Mouse (Mus musculus): ENCODE measurements at regions not wholly inside any gene's neighbourhood (a gene's known extent, or its start where the extent isn't known, plus 50 kb on each side); places are given as distances from the start of the nearest gene placed in this dataset.
A peak's percentile ranks its signal among the peaks of the same experiment; 100 is the strongest.

DNA sequence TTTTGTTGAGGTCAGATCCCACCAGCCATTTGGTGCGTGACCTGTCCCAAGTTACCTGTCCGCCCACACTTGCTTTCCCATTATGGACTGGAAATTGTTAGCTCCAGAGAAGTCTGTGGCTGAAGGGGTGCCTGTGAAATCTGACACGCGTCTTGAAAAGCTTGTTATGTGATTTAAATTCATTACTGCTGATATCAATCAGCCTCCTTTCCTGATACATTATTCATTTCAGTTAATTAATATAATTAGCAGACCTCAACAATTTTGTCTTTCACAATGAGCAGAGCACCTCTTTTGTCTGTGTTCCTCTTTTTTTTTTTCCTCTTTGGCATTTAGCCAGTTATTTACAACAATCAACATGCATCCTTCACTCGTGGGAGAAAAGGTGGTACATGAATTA is 58.6 kb upstream of the Grip1 start:
- no peak for DNase-seq

DNA sequence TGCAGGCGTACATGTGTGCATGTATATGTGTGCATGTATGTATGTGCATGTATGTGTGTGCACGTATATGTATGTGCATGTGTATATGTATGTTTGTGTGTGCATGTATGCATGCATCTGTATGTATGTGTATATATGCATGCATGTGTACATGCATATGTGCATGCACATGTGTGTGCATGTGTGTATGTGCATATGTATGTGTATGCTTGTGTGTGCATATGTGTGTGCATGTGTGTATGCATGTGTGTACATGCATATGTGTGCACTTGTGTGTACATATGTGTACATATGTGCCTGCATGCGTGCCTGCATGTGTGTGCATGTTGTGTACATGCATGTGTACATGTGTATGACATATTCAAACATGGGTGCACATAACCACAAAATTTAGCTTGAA is 65.7 kb upstream of the Grip1 start:
- DNase-seq = no peak

DNA sequence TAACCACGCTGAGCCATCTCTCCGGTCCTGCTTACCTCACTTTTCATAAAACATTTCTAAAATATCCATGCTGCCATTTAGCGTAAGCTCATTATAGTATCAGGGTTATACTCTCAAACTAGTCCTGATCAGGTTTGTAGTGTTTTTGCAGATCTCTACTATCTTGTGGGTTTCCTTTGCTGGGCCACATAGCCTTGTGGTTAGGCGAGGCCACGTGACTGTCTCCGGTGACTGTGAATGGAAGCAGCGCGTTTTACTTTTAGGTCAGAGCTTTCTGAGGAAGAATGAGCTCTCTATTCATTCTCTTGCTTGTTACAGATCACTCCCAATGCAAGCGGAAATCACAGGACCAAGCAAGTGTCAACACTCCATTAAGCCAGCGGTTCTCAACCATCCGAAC is 71.4 kb upstream of the Grip1 start:
- DNase-seq = peak; percentile 7

DNA sequence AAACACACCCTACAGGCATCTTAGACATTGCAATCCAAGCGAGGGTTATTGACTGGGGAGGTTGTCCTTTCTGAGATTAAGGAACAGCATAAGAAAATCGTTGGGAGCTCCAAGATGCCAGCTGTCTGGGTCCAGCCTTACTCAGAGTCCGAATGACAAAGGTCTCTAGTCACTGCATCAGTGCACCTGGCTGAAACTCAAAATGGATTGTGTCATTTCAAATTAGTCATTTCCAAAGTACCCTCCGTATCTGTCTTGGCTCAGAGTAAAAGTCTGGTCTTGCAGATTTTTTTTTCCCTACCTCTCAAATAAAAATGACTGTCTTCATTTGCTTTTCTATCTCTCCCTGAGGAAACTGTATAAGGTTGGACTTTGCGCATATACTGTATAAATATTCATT is 85.1 kb upstream of the Grip1 start:
- no peak for DNase-seq

DNA sequence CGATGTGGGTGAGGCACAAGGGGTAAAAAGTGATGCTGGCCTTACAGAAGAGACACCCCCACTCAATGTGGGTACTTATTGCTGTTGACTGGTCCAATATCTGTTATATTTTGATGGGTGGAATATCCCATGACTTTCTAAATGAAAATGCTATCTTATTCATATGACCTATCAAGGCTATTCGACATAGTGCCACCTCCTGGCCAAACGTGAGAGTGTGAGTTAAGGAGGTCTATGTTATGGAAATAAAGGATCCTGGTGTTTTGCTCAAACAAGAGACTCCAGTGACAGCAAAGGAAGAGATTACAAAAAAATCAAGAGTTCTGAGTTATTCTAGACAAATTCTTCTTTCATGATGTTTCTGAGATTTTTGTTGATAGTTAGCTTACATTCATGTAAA is 90.0 kb upstream of the Grip1 start:
- peak; percentile 68 for DNase-seq

DNA sequence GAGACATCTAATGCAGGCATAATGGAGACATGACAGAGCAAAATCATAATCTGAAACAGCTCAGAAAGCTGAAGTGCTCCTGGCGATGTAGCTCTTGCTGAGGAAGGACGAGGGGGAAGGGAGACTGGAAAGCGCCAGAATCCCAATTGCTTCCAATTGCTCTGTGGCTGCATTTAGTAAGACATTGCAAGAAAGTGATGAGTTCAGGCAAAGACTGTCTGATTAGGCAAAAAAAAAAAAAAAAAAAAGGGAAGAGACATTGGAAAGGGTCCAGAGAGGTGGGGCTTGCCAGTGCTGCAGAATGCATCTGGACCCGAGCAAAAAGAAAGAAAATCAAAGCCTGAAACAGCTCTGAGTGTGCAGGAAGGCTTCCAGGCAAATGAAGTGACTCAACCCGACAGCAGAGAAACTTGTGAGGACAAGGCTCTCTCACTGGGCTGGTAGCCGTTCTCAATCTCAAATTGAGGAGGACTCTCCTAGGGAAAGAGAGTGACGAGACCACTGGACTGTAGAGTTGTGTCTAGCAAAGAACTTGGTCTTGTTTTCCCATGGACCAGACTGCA is 94.8 kb upstream of the Grip1 start:
- DNase-seq = no peak

DNA sequence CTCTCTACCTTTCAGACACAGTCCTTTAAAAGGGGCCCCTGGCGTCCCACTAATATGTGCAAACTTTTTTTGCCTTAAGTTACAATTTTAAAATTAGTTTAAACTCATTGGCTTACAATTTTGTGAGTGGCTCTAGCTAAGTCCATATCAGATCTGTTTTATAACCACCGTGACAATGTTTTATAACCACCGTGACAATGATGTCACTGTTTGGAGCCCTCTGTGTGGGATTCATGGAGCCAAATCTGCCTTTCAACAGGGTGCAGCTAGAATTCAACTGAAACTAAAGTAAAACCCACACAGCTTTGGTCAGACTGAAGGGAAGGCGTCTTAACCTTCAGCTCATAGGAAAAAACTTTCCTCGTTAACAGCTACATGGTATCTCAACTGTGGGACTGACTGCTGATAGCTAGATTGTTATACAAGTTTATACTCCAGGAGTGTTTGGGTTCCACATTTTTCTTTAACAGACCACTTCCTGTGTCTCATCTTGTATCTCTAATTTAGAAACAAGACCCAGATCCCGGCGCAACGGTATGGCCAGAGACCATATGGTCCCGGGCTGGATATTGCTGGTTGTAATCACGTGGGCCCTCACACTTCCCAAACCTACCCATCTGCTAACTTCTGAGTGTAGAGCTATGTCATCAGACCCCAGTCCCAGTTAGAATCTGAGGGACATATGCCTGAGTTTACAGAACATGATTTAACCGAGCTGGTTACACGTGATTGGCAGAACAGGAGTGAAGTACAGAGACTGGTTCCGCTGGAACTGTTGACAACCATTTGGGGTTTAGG is 102.7 kb upstream of the Cand1 start:
- DNase-seq = no peak

DNA sequence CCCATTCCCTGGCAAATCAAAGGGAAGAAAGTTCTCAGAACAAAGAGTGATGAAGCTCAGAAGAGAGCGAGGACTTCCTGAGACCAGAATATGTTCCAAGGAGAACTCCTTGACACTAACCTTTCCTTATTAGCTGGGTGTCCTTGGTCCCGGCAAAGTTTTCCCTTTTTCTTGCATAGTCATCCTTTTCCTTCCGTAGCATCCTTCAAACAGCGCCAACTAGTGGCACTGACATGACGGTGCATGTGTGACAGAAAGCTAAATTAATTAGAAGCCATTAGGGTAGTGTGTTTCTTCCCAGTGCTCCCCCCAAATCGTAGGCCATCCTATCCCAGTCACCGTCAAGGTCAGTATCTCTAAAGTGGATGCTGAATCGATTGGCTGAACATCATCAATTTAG is 100.5 kb upstream of the Cand1 start:
- no peak for DNase-seq

DNA sequence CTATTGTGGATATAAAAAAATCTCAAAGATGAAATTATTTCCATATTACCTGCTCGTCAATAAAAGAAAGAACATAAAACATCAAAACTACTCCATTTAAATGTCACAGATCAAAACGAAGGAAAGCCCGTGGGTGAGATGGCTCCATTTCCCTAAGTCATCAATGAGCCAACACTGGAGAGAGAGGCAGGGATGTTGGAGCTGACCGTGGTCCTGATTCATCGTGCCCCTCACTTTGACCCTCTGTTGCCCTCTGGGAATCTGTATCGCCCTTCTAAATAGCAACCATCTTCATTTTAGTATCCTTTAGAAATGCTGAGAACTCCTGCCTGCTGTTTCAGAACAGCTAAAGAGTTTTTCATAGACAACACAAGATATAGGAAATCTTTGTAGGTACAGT is 87.1 kb upstream of the Cand1 start:
- no peak for DNase-seq

DNA sequence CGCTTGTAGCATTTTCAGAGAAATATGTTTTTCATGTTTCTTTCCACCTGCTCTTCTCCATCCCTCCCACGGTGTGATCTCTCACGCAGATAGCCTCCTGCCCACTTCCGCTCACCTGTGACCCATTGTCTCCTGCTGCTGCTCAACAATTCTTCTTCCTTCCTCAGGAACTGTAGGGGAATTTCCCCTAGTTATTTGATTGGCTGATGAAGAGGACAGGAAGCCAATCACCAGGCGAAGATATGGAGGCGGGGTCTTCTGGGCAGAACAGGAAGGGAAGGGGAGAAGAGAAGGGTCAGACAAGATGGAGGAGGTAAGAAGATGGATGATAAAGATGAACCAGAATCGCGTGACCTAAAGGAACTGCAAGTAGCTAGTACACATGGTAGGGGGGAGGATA is 80.1 kb upstream of the Cand1 start:
- DNase-seq = no peak

DNA sequence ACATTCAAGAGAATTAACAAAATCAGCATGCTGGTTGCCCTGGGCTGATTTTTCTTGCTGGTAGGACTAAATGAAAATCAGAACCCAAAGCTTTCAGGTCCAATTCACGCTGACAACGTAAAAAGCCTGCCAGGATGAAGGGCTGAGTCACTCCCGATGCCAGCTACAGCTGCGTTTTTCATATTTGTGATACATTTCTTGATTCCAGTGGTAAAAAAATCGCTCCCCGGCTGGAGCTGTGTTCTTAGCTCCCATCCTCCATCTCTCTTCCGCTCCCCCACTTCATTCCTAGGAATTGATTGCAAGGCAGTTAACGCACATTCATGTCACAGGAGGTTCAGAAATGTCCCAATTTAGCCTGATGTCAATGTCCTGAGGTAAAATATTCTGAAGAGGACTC is 78.6 kb upstream of the Cand1 start:
- no peak for DNase-seq

DNA sequence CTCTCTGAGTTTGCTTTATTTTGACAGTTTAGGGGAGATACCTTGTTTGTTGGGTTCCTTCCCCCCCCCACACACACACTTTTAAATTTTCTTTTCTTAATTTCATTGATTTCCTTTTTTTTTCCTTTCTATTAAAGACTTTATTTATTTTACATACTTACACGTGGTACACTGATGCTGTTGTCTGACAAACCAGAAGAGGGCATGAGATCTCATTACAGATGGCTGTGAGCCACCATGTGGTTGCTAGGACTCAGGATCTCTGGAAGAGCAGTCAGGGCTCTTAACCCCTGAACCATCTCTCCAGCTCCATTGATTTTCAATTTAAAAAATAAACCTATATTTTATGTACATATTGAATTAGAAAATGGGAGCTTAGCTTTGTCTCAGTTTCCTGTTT is 71.7 kb upstream of the Cand1 start:
- DNase-seq = no peak

DNA sequence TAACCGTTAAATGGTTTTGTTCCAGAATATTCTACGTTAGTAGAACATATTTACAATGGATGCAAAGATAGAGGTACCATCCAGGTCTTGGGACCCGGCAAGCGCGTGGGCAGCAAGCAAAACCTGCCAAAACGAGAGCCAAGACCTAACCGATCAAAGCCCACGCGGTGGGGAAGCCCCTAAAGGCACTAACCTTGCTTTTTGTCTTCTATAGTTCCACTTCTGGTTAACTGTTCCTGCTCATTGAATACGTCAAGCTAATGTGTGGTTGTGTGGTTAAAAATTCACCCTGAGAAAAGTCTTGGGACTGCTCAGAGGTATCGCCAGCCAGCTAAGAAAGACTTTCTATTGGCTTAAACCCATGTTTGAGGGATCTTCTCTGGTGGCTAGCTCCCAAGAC is 55.9 kb upstream of the Cand1 start:
- DNase-seq = no peak

DNA sequence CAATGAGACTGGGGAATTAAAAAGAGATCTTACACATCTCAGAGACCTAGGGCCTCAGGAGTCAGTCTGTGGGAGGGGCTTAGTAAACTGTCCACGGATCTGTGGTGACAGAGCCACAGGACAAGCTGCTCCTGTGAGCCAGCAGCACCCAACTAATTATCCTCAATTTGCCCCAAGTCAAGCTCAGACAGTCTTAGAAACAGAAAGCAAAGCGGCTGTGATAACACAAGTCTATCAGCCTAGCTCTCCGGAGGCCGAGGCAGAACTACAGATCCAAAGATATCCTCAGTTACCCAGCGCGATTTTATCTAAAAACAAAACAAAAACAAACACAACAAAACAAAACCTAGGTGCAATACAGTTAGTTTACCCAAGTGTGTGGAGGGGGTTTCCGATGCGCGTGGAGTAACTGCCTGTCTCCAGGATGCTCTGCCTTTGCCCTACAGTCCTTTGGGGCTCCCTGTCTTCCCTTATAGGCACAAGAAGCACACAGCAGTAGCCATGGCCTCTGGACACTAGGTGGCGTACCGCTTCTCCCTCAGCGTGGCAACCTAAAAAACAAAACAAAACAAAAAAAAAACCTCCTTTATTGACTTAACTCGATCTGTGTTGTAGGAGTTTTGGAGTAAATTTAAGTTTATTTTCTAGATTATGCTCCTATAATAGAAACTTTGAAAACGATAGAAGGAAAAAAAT is 54.7 kb upstream of the Cand1 start:
- DNase-seq = peak; percentile 26

DNA sequence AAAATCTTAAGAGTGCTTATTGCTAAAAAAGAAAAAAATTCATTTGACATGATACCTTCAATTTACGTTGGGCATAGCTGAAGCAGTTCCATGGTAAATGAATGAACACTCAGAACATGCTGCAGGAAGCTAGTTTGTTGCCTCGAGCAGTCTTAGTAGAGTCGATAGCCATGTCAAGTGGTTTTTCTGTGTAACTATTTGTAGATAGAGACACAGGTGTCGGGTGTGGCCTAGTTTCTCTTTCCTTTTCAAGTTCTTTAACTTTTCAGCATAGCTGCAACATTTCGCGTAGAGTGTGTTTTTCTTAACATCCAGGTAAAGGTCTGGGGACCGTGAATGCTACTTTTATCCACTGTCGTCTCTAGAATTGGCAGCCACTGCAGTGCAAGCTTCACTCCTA is 53.5 kb upstream of the Cand1 start:
- no peak for DNase-seq

Measured in lung, postnatal 36 days (tissue).